Mouse (Mus musculus) kidney, postnatal 0 days (tissue): ENCODE measurements around the gene Zfp987. TPM values are rescaled to one million over a fixed set of nuclear protein-coding genes. Genes with fewer than 3 reads are reported as not detected.
"Not testable (repeated sequence)": the region's sequence is repeated elsewhere in the genome, so short reads cannot be mapped to it uniquely, and the experiment has no call there.

Source experiments
- ATAC-seq: fragments of 200-750 bp; cut with Nextera tagmentation; replicated peaks from 2 replicates; pipeline ENCODE4 v1.8.0; 2017; ENCODE audit warnings: low read depth, moderate number of reproducible peaks, moderate TSS enrichment, moderate library complexity; ENCODE audit not compliant: low FRiP score
- DNase-seq: peaks from one replicate; pipeline ENCODE4 v3.0.0-alpha.2; 2016; ENCODE audit warnings: low spot score
- H3K27ac ChIP-seq: fragments of 300-500 bp; sonication (generic); 2 replicates; pipeline ENCODE4 v1.5.1; 2014; ENCODE audit warnings: mild to moderate bottlenecking
- H3K27me3 ChIP-seq: fragments of 300-500 bp; sonication (generic); 2 replicates; pipeline ENCODE4 v1.6.1; 2014; ENCODE audit warnings: low read length, mixed read lengths; ENCODE audit not compliant: insufficient read depth
- H3K36me3 ChIP-seq: fragments of 300-500 bp; sonication (generic); 2 replicates; pipeline ENCODE4 v1.6.1; 2014; ENCODE audit warnings: low read length, mixed read lengths; ENCODE audit not compliant: insufficient read depth
- H3K4me1 ChIP-seq: fragments of 300-500 bp; sonication (generic); replicated peaks from 2 replicates; pipeline ENCODE4 v1.6.1; 2014; ENCODE audit warnings: antibody characterized with exemption, low read length, mixed read lengths; ENCODE audit not compliant: insufficient read depth
- H3K4me2 ChIP-seq: fragments of 300-500 bp; sonication (generic); 2 replicates; pipeline ENCODE4 v1.6.1; 2014; ENCODE audit warnings: mild to moderate bottlenecking, low read length, moderate library complexity, mixed read lengths
- H3K4me3 ChIP-seq: fragments of 300-500 bp; sonication (generic); replicated peaks from 2 replicates; pipeline ENCODE4 v1.5.1; 2014; ENCODE audit warnings: low read depth, low read length
- H3K9ac ChIP-seq: fragments of 300-500 bp; sonication (generic); 2 replicates; pipeline ENCODE4 v1.6.1; 2014; ENCODE audit warnings: low read depth, low read length
- H3K9me3 ChIP-seq: fragments of 300-500 bp; sonication (generic); replicated peaks from 2 replicates; pipeline ENCODE4 v1.6.1; 2016; ENCODE audit warnings: low read length, inconsistent platforms, mixed read lengths
- WGBS: fragments of 180-500 bp; shearing (Covaris S2); extraction: QIAGEN DNeasy Blood & Tissue Kit; methylation state at CpG from one replicate; pipeline ENCODE4 v1.1.7; 2014; 5-methylcytosine and 5-hydroxymethylcytosine counted together
- polyA plus RNA-seq: library from polyadenylated mRNA; unstranded; fragments of >200 nt; fragmentation: Nextera tagmentation; extraction: Ambion mirVana; gene quantifications from 2 replicates; pipeline ENCODE4 v1.2.1, GENCODE M21; 2015

The Zfp987 gene
- polyA plus RNA-seq, 1 experiment from 2014 or later, result 0.20 TPM

GRCm38 (mm10) chr4:146063001-146063400, 34.1 kb upstream of the Zfp987 start:
- not testable (repeated sequence) for H3K27me3 ChIP-seq, H3K4me3 ChIP-seq, DNase-seq, H3K36me3 ChIP-seq, H3K4me1 ChIP-seq, H3K4me2 ChIP-seq, H3K9ac ChIP-seq, H3K27ac ChIP-seq, ATAC-seq
- peaks cover 11% of the 10 kb centered on the region; the same call in 1 of the 2 replicates for H3K9me3 ChIP-seq
- WGBS, result 80% methylated on average over 6 of the region's 6 CpGs

GRCm38 (mm10) chr4:146063621-146064020, 33.5 kb upstream of the Zfp987 start:
- peaks cover 11% of the 10 kb centered on the region; the same call in 1 of the 2 replicates for H3K9me3 ChIP-seq
- not testable (repeated sequence) for H3K36me3 ChIP-seq, H3K27me3 ChIP-seq, ATAC-seq, H3K9ac ChIP-seq, H3K27ac ChIP-seq, H3K4me1 ChIP-seq, H3K4me2 ChIP-seq, H3K4me3 ChIP-seq, DNase-seq
- 84% methylated on average over 15 of the region's 15 CpGs for WGBS

- H3K4me3 ChIP-seq, H3K9ac ChIP-seq, H3K4me1 ChIP-seq, H3K27ac ChIP-seq, DNase-seq, H3K4me2 ChIP-seq, H3K27me3 ChIP-seq, ATAC-seq, H3K9me3 ChIP-seq, H3K36me3 ChIP-seq: not testable (repeated sequence)
- WGBS, result 73% methylated on average over 4 of the region's 5 CpGs
Measured at GRCm38 (mm10) chr4:146064807-146065206, 32.3 kb upstream of the Zfp987 start.

GRCm38 (mm10) chr4:146066932-146067580, 30.0 kb upstream of the Zfp987 start:
- H3K9ac ChIP-seq, H3K9me3 ChIP-seq, H3K27ac ChIP-seq, H3K27me3 ChIP-seq, DNase-seq, H3K4me1 ChIP-seq, H3K4me3 ChIP-seq, H3K36me3 ChIP-seq: not testable (repeated sequence)
- WGBS, result 45% methylated on average over 39 of the region's 45 CpGs
- 0 out of 2 replicates have a peak overlapping the region, but pooled peaks have one; percentile 31 for H3K4me2 ChIP-seq
- ATAC-seq, result peak; percentile 49; the same call in 1 of the 2 replicates

- not testable (repeated sequence) for H3K36me3 ChIP-seq, H3K4me1 ChIP-seq, DNase-seq, H3K27ac ChIP-seq, H3K4me3 ChIP-seq, H3K9me3 ChIP-seq, H3K27me3 ChIP-seq, H3K9ac ChIP-seq, ATAC-seq
- H3K4me2 ChIP-seq, result peak overlapping the region; percentile 31; the same call in 1 of the 2 replicates
- WGBS, result 27% methylated on average over 51 of the region's 55 CpGs
Measured at GRCm38 (mm10) chr4:146067594-146067993, 29.5 kb upstream of the Zfp987 start.

- H3K4me3 ChIP-seq, H3K9me3 ChIP-seq, H3K9ac ChIP-seq, H3K27ac ChIP-seq, H3K4me1 ChIP-seq, ATAC-seq, DNase-seq, H3K27me3 ChIP-seq, H3K36me3 ChIP-seq, H3K4me2 ChIP-seq: not testable (repeated sequence)
- WGBS, result 81% methylated on average over 5 of the region's 7 CpGs
Measured at GRCm38 (mm10) chr4:146073264-146073663, 23.8 kb upstream of the Zfp987 start.

- H3K9ac ChIP-seq, H3K36me3 ChIP-seq, H3K4me1 ChIP-seq, H3K27me3 ChIP-seq, H3K27ac ChIP-seq, H3K4me3 ChIP-seq, DNase-seq, H3K9me3 ChIP-seq, H3K4me2 ChIP-seq, ATAC-seq: not testable (repeated sequence)
- 43% methylated on average over 3 of the region's 3 CpGs for WGBS
Measured at GRCm38 (mm10) chr4:146101448-146101847, 4.3 kb downstream of the Zfp987 start.

GRCm38 (mm10) chr4:146156524-146156923, 59.4 kb downstream of the Zfp987 start, which contains the start of gene Zfp600:
Gene Zfp600 (plus strand): TSS chr4:146156824.
- H3K9ac ChIP-seq, H3K4me1 ChIP-seq, H3K4me2 ChIP-seq, ATAC-seq, H3K4me3 ChIP-seq, H3K36me3 ChIP-seq, H3K9me3 ChIP-seq, DNase-seq, H3K27me3 ChIP-seq, H3K27ac ChIP-seq: not testable (repeated sequence)
- WGBS, result no CpG with 5 or more reads among the region's 6 CpGs

GRCm38 (mm10) chr4:146162893-146163292, 65.8 kb downstream of the Zfp987 start:
- H3K4me2 ChIP-seq, DNase-seq: not testable (repeated sequence)
- WGBS, result 94% methylated on average over 2 of the region's 4 CpGs

More at GRCm38 (mm10) chr4:146162893-146163292, 65.8 kb downstream of the Zfp987 start:
- not testable (repeated sequence) for H3K4me3 ChIP-seq, H3K9ac ChIP-seq, H3K36me3 ChIP-seq, H3K4me1 ChIP-seq, H3K27me3 ChIP-seq, H3K9me3 ChIP-seq, H3K27ac ChIP-seq, ATAC-seq
